Comparison of ENCODE assay signal across 8 mouse cellular contexts in genomic region chr8:94532000-94532399, GRCm38 (mm10). TPM values are rescaled to one million over a fixed set of nuclear protein-coding genes. Genes with fewer than 3 reads are reported as not detected.
DNase-seq lines count a peak whose midpoint lies in the region; ATAC-seq lines count a peak whose summit lies in the region.

No protein-coding gene starts in this region.

- peak overlapping the region; percentile 16 for H3K9ac ChIP-seq in forebrain, embryonic 15.5 days (replicated peaks)

- H3K27me3 ChIP-seq in forebrain, embryonic 15.5 days = no peaks in the 10 kb centered on the region
- H3K27me3 ChIP-seq in midbrain, embryonic 10.5 days (ENCODE audit: low read depth, poor library complexity, severe bottlenecking) = peaks cover 77% of the 10 kb centered on the region

- peak overlapping the region; percentile 66 for H3K4me3 ChIP-seq in forebrain, embryonic 15.5 days
- peak overlapping the region; percentile 75 for H3K4me3 ChIP-seq in midbrain, embryonic 10.5 days

- 2% methylated on average over 8 of the region's 8 CpGs for WGBS in forebrain, embryonic 15.5 days
- under 1% methylated on average over 8 of the region's 8 CpGs for WGBS in midbrain, embryonic 10.5 days

- H3K27ac ChIP-seq in forebrain, embryonic 15.5 days (replicated peaks) = peak overlapping the region; percentile 45
- H3K27ac ChIP-seq in midbrain, embryonic 10.5 days (replicated peaks) = peak overlapping the region; percentile 92

- no peaks in the 10 kb centered on the region for H3K36me3 ChIP-seq in forebrain, embryonic 15.5 days
- H3K36me3 ChIP-seq in midbrain, embryonic 10.5 days = no peaks in the 10 kb centered on the region

- DNase-seq in adrenal gland, postnatal 10 days = peak; percentile 41
- no peak for DNase-seq in adrenal gland, adult 8-10 months
- DNase-seq in Muller cell, postnatal 12 days (ENCODE audit: inconsistent ontology term) = peak; percentile 59
- DNase-seq in midbrain, embryonic 10.5 days (ENCODE audit: low spot score) = peak; percentile 55
- no peak for DNase-seq in right cerebral cortex, postnatal 10 days (ENCODE audit: low spot score in 2 of 2)
- no peak for DNase-seq in thymus, postnatal 14 days
- DNase-seq in cerebellum, postnatal 14 days = no peak

- peak; percentile 13; the same call in 1 of the 2 replicates for ATAC-seq in forebrain, embryonic 15.5 days (replicated peaks)

- no peaks in the 10 kb centered on the region for H3K9me3 ChIP-seq in forebrain, embryonic 15.5 days
- no peaks in the 10 kb centered on the region for H3K9me3 ChIP-seq in midbrain, embryonic 10.5 days (replicated peaks)

- peak overlapping the region; percentile 93 for H3K4me2 ChIP-seq in forebrain, embryonic 15.5 days (replicated peaks)

- H3K4me1 ChIP-seq in forebrain, embryonic 15.5 days = peaks cover 39% of the 10 kb centered on the region
- H3K4me1 ChIP-seq in midbrain, embryonic 10.5 days = peaks cover 44% of the 10 kb centered on the region

RNA-seq across cellular contexts. Expression of gene Cpne2, which starts 0.8 kb away (rescaled TPM):
- 10 to 100 TPM; 12.6 to 16.6 TPM for total RNA-seq in adrenal gland, postnatal 10 days (2021)
- 10 to 100 TPM; 15.9 to 29.0 (median 22.4) TPM for total RNA-seq in adrenal gland, adult 8-10 months (2022)
- 22.4 and 24.8 TPM in 2 replicates for polyA plus RNA-seq in forebrain, embryonic 15.5 days (2015; fragmentation: Nextera tagmentation; extraction: Ambion mirVana)
- 13.6 and 17.6 TPM in 2 replicates for polyA plus RNA-seq in midbrain, embryonic 10.5 days (2016; fragmentation: Nextera tagmentation; extraction: Ambion mirVana)

Comparison
In these comparisons a context has a peak if more than half of its experiments do, and no peak if none do; other contexts are left out.
1. DNase-seq: peak in adrenal gland, postnatal 10 days (single experiment), Muller cell, postnatal 12 days (single experiment) and midbrain, embryonic 10.5 days (single experiment); none in adrenal gland, adult 8-10 months (single experiment), right cerebral cortex, postnatal 10 days (0 of 2), thymus, postnatal 14 days (single experiment) and cerebellum, postnatal 14 days (0 of 2).